Mouse (Mus musculus): ENCODE measurements around the gene Hk1.

Hk1 gene

GRCm38 (mm10) chr10:62321457-62321856, 58.3 kb downstream of the Hk1 start:
- no peak for DNase-seq (ENCODE audit: low spot score in 2 of 2)

DNA sequence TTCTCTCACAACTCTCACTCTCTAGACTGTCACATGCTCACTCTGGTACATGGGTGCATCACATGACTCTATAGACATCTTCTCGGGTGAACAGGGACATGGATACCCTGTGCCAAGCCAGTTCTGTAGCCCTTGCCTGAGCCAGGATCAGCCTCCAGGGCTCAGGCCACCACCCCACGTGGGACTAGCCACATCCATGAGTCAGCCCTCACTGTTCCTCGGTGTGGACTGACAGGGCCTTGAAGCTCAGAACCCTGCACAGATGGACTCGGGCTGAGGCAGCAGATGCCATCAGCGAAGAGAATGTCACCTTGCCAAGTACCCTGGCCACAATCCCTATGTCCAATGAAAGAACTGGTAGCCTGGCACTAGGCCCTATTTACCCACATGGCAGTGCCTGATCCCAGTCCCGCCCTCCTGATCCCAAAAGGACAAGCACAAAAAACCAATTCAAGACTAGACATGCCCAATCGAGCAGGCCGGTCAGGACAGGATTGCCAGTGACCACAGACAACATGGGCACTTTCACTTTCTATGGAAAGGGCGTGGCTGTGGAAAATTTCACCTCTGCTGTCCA, 59.2 kb downstream of the Hk1 start:
- no peak for DNase-seq (ENCODE audit: low spot score in 2 of 2)

- no peak for DNase-seq (ENCODE audit: low spot score in 2 of 2)
Measured at GRCm38 (mm10) chr10:62319154-62319553, 60.6 kb downstream of the Hk1 start.

GRCm38 (mm10) chr10:62316467-62316866, 63.2 kb downstream of the Hk1 start:
- DNase-seq (ENCODE audit: low spot score in 2 of 2) = no peak

DNA sequence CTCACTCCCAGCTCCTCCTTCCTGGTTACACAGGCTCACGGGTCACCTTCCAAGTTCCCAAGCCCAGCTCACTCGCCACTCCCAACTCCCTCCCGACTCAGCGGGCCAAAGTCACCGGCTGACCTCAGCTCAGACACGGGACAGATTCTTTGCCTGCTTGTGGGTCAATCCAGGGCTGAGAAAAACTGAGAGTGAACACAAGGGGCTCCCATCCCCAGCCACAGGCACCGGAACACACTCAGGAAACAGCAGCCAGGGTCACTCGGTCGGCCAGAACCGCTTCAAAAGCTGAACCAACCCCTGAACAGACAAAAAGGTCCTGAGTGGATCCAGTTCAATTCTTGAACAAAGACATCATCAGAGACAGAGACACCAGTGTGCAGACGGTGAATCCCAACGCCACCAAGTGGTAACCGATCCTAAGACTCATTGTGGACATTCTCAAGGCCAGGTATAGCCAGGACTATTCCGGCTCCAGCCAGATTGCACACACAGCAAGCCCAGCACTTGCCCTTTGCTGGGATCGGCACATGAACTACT, 65.8 kb downstream of the Hk1 start:
- no peak for DNase-seq (ENCODE audit: low spot score in 2 of 2)

DNA sequence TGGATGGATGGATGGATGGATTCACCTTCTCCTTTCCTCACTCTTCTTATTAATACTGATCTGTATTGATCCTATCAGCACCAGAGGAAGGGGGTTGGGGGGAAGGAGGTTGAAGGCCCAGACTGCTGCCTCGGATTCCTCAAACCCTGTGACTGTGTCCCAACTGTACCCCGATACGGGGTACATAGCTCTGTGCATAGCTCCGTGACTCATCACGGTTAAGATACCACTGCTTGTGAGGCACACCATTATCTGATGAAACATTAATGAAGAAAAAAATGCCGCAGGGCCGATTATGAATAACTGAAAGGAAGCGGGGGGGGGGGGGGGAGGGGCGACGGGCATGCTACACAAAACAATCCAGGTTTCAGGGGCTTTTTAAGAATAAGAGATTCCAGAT, 66.6 kb downstream of the Hk1 start:
- DNase-seq (ENCODE audit: low spot score in 2 of 2) = no peak

- DNase-seq (ENCODE audit: low spot score in 2 of 2) = peak in 1 of 2 experiments; percentile 44
Measured at GRCm38 (mm10) chr10:62311464-62311863, 68.2 kb downstream of the Hk1 start.

GRCm38 (mm10) chr10:62310259-62311039, 69.3 kb downstream of the Hk1 start:
- no peak for DNase-seq (ENCODE audit: low spot score in 2 of 2)

GRCm38 (mm10) chr10:62309593-62309992, 70.1 kb downstream of the Hk1 start:
- DNase-seq (ENCODE audit: low spot score in 2 of 2) = no peak

DNA sequence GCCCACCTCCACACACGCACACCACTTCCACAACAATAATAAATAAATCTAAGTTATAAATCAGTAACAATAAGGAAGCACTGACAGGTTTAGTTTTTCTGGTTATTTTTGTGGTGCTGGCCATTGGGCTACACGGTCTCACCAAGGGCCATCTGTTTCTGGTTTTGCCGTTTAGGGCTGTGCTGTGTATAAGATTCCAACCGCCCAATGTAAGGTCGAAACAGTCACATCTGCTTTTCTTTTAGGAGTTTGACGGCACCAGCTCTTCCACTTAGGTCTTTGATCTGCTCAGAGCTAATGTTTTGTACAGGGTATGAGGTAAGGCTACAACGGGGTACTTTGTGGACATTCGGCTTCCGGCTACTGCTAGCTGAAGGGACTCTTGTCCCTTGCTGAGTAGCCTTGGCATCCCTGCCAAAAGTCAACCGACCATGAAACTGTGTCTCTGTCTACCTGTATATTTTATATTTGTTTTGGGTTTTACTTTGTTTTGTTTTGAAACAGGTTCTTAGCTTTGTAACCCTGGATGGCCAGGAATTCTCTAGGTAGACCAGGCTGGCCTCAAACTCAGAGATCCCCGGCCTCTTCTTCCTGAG, 70.7 kb downstream of the Hk1 start:
- DNase-seq (ENCODE audit: low spot score in 2 of 2) = no peak

DNA sequence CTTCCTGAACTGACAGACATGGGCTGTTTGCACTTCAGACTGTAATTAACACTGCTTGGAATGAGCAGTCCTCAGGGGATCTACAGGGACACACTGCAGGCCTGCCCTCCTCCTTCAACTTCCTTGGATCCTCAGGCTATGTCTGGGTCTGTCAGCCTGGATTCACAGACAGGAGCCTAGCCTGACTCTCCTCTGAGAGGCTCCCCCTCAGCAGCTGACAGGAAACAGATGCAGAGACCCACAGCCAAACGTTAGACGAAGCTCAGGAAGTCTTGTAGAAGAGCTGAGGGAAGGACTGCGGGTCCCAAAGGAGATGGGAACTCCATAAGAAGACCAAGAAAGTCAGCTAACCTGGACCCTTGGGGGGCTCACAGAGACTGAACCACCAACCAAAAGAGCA, 73.2 kb downstream of the Hk1 start:
- DNase-seq (ENCODE audit: low spot score in 2 of 2) = no peak

- no peak for DNase-seq (ENCODE audit: low spot score in 2 of 2)
Measured at GRCm38 (mm10) chr10:62305090-62305489, 74.6 kb downstream of the Hk1 start.

DNA sequence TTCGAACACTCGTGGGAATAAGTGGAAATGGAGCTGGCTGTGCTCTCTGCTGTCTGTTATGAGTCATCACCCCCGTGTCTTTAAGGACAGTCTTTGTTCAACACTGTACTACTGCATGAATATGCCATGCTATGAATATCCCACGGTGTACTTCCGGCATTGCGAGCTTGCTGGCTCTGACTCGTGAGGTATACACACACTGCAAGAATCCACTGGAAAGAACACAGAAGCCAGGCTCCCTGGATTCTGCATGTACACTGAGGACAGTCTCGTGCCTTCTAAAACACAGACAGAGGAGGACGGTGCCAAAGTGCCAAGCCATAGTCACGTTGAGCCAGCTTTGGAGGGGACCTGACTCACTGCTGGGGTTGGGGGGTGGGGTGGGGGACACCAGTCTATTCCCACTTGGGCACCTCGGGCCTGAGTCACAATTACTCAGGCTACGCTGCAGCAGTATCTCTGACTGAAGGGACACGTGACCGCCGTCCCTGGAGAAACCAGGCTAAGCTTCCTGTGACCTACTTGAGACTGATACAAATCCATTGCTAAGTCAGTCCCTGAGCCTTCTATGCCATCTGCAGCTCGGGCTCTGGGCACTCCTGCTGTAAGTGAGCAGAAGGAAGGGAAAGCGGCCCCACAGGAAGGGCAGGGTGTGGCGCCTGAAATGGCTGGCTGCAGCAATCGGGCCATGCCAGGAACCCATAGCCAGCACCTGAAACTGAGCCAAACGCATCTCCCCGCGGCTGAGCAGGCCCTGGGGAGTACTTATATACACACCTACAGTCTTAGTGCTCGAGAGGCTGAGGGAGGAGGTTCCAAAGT, 79.5 kb downstream of the Hk1 start:
- DNase-seq (ENCODE audit: low spot score in 2 of 2) = peak in 1 of 2 experiments; percentile 26

DNA sequence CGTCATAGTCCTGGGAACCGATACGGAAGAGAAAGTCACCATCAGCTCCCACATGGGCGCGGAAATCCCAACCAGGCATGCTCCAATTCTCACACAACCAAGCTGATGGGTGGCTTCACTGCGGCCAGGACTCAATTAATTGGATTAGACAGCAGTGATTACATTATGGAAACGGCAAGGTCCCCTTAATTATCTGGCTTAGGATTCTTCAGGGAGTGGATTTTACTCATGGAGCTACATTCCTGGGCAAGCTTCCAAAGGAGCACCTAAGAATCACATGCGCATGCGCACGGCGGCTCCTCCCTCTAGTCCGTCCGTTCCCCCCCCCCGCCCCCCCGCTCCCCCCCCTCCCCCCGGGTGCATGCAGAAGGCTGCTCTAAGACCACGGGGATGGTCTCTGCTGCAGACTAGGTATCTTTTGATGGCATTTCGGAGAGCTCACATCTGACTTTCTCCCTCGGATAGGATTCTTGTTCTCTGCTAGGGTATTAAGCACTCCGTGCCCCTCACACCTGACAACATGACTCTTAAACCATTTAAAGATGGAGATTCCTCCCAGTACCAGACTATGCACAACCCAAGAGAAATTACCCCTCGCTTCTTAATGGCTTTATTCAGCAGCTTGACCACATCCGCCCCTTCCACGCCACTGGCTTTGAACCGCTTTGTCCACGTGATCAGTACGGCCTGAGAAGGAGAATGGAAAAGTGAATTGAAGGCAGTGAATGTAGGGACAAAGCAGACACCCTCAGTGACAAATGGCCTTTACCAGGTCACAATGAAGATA, 83.4 kb downstream of the Hk1 start:
- DNase-seq (ENCODE audit: low spot score in 2 of 2) = no peak

GRCm38 (mm10) chr10:62294112-62294511, 85.6 kb downstream of the Hk1 start:
- no peak for DNase-seq (ENCODE audit: low spot score in 2 of 2)

DNA sequence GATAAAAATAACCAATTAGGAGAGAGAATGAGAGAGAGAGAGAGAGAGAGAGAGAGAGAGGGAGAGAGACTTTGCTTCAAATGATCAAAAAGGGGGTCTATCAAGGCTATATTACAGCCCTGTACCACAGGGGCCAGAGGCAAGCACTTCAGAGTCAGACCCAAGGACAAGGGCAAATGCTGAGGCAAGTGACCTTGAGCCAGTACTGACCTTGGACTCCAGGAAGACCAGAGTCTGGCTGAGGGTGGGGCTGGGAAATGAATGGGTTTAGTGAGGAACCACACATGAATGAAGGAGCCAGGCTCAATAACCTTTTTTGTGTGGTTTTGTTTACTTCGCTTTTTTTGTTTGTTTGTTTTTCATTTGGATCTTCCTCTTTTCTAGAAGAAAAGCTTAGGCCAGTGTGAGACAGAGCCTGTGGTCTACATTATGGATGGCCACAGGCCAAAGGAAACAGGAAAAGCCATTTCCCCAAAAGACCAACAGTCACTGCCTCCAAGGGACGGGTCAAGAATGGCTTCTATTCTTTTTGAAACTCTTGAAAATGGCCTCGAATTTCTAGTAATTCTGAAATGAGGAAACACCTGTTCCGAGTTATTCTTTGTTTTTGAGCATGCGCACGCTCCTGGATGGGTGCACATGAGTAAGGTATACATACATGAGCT, 92.1 kb downstream of the Hk1 start:
- no peak for DNase-seq (ENCODE audit: low spot score in 2 of 2)

DNA sequence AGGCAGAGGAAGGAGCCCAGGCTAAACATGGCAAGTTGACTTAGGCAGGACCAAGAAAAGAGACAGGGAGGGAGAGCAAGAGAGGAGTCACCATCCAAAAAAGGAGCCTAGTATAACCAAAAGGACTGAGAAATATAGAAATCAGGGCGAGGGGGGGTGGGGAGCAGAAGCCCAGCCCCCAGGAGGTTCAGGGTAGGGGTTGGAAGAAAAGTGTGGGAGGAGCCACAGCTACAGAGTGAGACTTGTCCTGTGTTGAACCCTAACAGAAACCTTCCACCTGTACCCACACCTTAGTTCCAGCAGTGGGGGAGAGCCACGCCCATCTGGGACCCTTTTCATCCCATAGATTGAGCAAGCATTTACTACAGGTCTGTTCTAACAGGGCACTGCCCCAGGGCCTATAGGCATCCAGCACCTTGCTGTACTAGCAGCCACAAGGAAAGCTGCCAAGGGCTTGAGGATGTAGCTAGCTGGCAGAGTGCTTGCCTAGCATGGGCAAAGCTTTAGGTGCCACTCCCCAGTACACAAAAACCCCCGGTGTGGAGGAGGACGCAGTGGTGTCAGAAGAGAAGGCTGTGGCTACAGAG, 96.4 kb downstream of the Hk1 start:
- DNase-seq (ENCODE audit: low spot score in 2 of 2) = no peak

DNA sequence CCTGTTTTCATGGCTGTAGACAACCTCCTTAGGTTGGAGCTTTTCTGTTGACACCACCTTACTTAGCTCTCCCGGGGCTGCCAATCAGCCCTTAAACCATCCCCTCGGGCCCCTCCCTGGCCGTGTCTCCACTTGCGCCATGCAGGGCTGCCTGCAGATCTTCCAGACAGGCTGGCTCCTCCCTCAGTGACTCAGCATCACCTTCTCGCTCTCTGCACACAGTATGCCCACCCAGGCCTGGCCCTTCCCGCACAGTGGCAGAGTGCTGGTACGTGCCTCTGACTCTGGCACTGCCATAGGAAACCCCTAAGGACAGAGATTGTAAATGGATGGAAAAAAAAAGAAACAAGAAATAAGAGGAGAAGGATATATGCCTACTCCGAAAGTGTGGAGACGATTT, 96.9 kb downstream of the Hk1 start:
- peak; percentile 62 to 73 for DNase-seq (ENCODE audit: low spot score in 2 of 2)

DNA sequence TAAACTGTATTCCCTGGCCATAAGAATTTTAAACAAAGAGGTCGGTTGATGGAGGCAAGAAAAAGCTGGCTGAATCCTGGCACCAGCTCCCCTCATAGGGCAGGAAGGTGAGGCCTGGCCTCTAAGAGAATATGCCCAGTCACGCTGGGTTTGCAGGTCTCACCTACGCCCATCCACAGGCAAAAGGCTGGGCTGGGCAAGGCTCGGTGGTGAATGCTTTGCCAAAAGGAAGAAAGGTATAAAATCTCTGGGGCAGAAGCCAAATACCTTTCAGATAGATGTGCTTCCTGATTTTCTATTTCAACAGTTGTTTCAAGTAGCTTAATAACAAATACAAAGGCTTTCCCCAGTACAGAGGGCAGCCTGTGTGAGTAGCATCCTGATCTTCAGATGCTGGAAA, 100.0 kb downstream of the Hk1 start:
- DNase-seq (ENCODE audit: low spot score in 2 of 2) = peak in 1 of 2 experiments; percentile 51

DNA sequence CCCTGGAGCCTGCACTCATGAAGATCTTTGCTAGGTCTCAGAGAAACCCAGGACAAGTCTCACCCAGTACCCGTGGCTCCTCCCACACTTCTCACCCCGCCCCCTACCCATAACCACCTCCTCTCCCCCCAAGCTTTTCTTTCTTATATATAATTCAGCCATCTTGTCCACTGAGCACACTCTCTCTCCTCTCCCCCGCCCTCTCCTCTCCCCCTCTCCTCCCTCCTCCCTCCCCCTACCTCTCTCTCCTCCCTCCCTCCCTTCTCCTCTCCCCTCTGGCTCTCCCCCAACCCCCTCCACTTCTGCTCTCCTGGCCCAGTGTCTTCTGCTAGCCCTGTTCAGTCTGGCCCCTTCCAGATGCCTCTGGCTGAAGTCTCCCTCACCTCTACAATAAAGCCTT, 100.6 kb downstream of the Hk1 start:
- DNase-seq (ENCODE audit: low spot score in 2 of 2) = no peak

Data from urinary bladder, postnatal 36 days (tissue).